Mouse (Mus musculus): ENCODE data around the gene Lcmt1. TPM values are rescaled to one million over a fixed set of nuclear protein-coding genes. Genes with fewer than 3 reads are reported as not detected.

Gene Lcmt1
- 116 TPM for polyA plus RNA-seq (2015; fragmentation: Illumina TruSeq; extraction: RNeasy Lipid Tissue Mini Kit (QIAGEN cat#74804); ENCODE audit: low read depth, low replicate concordance)

DNA sequence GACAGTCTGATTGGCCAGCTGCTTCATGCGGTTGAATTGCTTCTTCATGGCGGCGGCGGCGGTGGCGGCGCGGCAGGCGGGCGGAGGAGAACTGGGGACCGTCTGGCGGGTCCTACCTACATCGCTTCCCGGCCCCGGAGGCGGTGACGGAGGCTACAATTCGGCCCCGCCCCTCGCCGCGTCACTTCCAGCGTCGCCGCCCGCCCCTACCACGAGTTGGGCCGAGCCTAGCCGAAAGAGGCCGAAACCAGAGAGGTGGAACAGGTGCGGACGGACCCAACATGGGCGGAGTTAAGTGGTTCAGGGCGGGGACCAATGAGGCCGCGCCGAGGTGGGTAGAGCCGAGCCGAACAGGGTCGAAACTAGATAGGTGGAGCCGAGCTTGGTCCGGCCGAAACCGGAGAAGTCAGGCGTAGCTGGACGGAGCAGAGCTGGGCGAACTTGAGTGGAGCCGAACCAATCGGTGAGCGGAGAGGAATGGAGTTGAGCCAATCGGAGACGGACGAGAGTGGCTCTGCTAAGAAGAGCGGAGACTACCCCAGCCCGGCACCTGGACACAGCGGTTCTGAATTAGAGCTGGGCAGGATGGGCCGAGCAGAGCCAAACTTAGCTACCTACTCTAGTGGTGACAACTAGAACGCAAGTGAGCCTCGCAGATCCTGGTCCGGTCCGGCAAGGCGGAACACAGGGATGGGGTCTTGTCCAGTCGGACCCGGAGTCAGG lies at the start of gene Lcmt1, which contains the start of gene Arhgap17:
Lcmt1 (plus strand) TSS at position 26 of the 723 bp plus-strand sequence.
Arhgap17 (minus strand) TSS at position 157 of the 723 bp plus-strand sequence.

DNA sequence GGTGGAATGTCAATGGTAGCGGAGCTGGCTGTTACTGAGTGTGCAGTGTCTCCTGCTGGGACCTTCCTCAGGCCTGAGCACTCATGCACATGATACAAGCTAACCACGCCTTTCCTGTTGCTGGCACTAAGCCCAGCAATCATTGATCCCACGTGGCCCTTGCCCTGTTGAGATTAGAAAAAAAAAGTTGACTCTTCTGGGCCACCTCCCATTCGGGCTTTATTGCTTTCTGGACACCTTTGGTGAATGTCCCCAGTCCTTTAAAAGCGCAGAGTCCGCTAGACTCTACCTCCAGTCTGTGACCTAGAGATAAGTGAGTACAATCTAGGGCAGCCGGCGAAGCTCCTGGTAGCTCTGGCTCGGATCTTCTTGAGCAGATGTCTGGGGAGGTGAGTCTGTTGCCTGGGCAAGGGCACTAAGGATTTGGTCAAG lies 92.5 kb downstream of the Lcmt1 start, which contains the start of gene Aqp8:
Aqp8 (plus strand) TSS at position 222 of the 432 bp plus-strand sequence.

Other genes with a start within 250 kb of the Lcmt1 start
- gene Tnrc6a, start 245.9 kb upstream of the Lcmt1 start, polyA plus RNA-seq (2015; fragmentation: Illumina TruSeq; extraction: RNeasy Lipid Tissue Mini Kit (QIAGEN cat#74804); ENCODE audit: low read depth, low replicate concordance), result 35.0 TPM
- 5.7 TPM for gene Slc5a11, start 155.0 kb upstream of the Lcmt1 start, polyA plus RNA-seq (2015; fragmentation: Illumina TruSeq; extraction: RNeasy Lipid Tissue Mini Kit (QIAGEN cat#74804); ENCODE audit: low read depth, low replicate concordance)
- gene Arhgap17, start 131 bp downstream of the Lcmt1 start, polyA plus RNA-seq (2015; fragmentation: Illumina TruSeq; extraction: RNeasy Lipid Tissue Mini Kit (QIAGEN cat#74804); ENCODE audit: low read depth, low replicate concordance), result 10.4 TPM
- not detected for gene Aqp8, start 92.5 kb downstream of the Lcmt1 start, polyA plus RNA-seq (2015; fragmentation: Illumina TruSeq; extraction: RNeasy Lipid Tissue Mini Kit (QIAGEN cat#74804); ENCODE audit: low read depth, low replicate concordance)
- 11.3 TPM for gene Zkscan2, start 130.7 kb downstream of the Lcmt1 start, polyA plus RNA-seq (2015; fragmentation: Illumina TruSeq; extraction: RNeasy Lipid Tissue Mini Kit (QIAGEN cat#74804); ENCODE audit: low read depth, low replicate concordance)

All from brain, adult 10 weeks (tissue).